Mouse (Mus musculus) 416B (cell line): Measurements from ENCODE around the gene Exoc4.

Experiments used
- DNase-seq: peaks from one replicate; pipeline ENCODE4 v3.0.0; 2011; ENCODE audit warnings: low read depth

Exoc4 gene

GRCm38 (mm10) chr6:33625931-33626330, 377.0 kb downstream of the Exoc4 start:
- no peak for DNase-seq

- DNase-seq, result peak; percentile 75
These were observed 382.2 kb downstream of the Exoc4 start for GRCm38 (mm10) chr6:33631133-33631532.

GRCm38 (mm10) chr6:33637192-33637591, 388.3 kb downstream of the Exoc4 start:
- DNase-seq, result no peak

- peak; percentile 37 for DNase-seq
These were observed 433.1 kb downstream of the Exoc4 start for GRCm38 (mm10) chr6:33681778-33682640.

- no peak for DNase-seq
These were observed 434.6 kb downstream of the Exoc4 start for GRCm38 (mm10) chr6:33683533-33683932.

DNA sequence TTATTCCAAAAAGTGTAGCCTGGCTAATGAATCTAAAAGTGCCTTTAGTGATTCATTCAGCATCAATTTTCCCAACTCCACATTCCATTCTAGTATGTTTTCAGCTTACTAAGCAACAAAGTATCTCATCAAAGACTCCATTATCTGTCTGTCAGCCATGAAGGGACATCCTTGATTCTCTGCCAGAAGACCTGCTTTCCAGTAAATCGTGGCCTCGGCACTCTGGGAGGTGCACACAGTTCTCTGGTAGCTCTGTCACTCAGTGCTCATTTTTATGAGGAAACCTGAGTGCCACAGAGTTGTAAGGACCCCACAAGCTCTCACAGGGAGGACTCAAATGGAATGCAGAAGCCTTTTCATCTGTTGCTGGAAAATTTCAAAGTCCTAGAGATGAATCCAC, 436.4 kb downstream of the Exoc4 start:
- no peak for DNase-seq

GRCm38 (mm10) chr6:33690601-33691000, 441.7 kb downstream of the Exoc4 start:
- DNase-seq, result no peak

DNA sequence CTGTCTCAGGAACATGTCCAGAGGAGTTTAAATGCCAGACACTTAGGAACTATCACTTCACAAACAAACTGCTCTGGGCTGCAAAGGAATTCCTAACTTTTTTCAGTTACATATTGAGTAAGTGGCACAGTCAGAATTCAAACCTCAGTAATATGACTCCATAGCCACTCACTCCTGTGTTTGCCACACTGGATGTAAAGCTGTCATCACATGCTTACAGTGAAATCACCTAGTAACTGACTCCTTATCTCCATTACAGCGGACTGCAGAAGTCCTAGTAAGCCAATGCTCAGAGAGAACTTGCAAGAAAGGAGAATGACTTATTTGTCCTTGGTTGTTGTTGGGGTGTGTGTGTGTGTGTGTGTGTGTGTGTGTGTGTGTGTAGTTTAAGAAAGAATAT, 448.1 kb downstream of the Exoc4 start:
- peak; percentile 63 for DNase-seq

DNA sequence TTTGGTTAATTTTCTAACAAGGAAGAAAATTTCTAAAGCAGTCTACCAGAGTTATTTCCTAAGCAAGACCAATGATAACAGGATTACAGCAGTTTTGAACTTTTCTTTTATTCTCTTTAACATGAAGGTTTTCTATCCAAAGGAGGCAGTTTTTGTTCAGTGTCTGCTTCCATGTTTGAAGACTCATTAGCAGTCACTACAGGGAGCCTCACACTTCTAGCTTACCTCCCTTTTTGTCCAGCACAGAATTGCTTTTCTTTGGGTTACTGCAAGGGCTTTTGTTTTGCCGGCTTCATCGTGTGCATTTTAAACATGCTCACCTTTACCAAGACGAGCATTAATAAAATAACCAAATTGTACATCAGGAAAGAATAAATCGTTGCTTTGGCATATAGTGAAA, 460.0 kb downstream of the Exoc4 start:
- DNase-seq, result no peak

- no peak for DNase-seq
These were observed 460.5 kb downstream of the Exoc4 start for GRCm38 (mm10) chr6:33709340-33709739.

- DNase-seq, result no peak
These were observed 462.9 kb downstream of the Exoc4 start for GRCm38 (mm10) chr6:33711742-33712141.

DNA sequence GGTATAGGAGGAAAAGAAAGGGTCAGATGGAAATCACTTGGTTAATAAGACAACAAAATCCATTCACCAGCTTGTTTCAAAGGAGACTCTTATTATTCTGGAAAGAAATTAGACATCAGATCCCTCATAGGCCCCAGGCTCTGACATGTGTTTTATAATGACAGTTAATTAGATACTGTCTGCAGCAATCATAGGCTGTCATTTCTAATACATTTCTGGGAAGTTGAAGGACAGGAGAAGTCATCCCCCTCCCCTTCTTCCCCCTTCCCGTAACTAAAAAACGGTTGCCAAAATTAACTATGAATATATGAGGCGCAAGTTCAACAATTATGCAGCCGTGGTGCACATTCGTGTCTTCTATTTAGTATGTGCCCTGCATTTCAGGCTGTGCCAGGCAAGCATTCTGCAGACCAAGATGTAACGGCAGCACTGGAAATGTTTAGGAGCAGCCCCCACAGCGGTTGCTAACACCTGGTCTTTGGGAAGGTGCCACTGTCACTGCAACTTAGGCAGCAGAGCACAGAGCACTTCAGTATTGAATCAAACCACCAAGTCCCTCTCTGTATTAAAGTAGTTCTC, 463.7 kb downstream of the Exoc4 start:
- DNase-seq, result no peak

DNA sequence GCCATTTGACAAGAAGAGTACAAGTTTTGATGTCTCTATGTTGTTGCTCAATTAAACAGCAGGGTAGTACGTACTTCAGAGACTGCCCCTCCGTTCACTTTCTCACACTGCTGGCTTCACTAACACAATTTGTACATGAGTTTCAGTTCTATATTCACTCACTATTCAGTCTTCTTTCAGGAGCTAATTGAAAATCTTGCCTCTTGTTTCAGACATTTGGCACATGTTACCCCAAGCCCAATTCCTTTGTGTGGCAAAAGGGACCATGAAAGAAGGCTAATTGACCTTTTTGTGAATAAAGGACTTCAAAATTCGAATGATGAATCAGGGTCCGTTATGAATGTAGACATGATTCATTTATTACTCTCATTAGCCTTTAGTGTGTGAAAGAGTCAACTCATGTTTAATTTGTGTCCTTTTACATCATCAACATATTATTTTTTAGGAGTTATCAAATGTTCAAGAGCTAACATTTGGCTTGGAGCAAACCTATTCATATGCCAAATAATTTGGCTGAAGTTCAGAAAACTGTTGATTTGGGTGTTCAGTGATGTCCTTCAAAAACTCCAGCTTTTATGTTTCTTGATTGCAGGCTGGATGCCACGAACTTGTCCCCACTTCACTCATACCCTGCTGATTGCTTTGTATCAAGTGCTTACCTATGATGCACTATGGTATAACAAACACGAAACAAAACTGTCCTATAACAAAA, 467.5 kb downstream of the Exoc4 start:
- no peak for DNase-seq

- DNase-seq, result peak; percentile 62
These were observed 472.3 kb downstream of the Exoc4 start for GRCm38 (mm10) chr6:33721166-33721565.

GRCm38 (mm10) chr6:33722811-33723210, 473.9 kb downstream of the Exoc4 start:
- DNase-seq, result peak; percentile 22

GRCm38 (mm10) chr6:33724596-33724995, 475.7 kb downstream of the Exoc4 start:
- DNase-seq, result no peak

- no peak for DNase-seq
These were observed 478.4 kb downstream of the Exoc4 start for GRCm38 (mm10) chr6:33727271-33727670.

DNA sequence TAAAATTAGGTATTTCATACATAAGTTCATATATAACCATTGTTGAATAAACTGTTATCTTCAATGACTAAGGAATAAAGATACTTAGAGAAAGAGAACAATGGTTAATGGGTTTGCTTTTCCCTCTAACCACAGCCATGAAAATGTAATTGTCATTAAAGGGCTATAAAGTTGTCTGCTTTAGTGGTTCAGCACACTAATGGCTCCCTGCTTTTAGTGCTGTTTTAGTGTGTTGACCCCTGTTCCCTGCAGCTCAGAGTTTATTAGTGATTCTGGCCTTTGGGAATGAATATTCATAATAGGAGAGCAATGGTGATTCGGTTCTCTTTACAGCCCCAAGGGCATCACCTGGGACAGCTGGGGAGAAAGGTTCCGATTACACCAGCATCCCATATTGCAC, 483.3 kb downstream of the Exoc4 start:
- DNase-seq, result no peak

DNA sequence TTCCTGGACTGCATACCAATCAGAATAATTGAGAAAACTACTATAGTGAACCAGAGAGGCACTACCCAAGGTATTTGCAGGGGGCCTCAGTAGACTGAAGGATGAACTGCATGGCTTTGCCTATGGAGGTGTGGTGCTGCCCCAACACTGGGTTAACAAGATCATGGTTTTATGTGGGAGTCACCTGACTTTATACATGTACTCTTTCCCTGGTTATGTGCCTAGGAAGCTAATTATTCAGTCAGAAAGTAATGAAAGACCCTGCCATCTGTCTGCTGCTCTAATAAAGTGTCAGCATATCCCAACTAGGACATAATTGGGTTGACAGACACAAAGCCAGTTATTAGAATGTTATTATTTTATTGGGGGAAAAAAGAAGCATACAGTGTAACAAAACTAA, 484.7 kb downstream of the Exoc4 start:
- DNase-seq, result no peak

GRCm38 (mm10) chr6:33734032-33734431, 485.1 kb downstream of the Exoc4 start:
- DNase-seq, result no peak

GRCm38 (mm10) chr6:33738857-33739291, 490.0 kb downstream of the Exoc4 start:
- DNase-seq, result no peak

- no peak for DNase-seq
These were observed 490.4 kb downstream of the Exoc4 start for GRCm38 (mm10) chr6:33739304-33739703.

DNA sequence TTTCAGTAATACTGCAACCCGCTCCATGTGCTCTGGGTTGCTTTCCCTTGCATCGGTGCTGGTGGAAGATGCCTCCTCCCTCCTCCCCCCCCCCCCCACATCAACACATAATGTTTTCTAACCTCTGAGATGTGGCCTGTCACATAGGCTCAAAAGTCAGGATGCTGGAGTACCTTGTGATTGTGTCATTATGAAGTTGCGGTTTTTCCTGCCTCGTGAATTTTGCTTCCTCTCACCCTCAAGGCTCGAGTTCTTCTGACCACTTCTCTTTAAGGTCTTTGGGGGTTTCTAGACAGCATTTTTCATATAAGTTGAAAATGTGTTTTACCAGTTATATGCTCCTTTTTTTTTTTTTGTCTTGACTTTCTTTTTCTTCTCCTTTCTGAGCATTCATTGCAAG, 507.1 kb downstream of the Exoc4 start:
- DNase-seq, result peak; percentile 12
